Mouse (Mus musculus) brain, embryonic 14.5 days (tissue): ENCODE measurements around the gene Ubxn2a.

ENCODE experiments used
- CTCF ChIP-seq: fragments of 200-500 bp; IDR thresholded peaks from 2 replicates; pipeline ENCODE4 v1.5.1; 2012; ENCODE audit warnings: inconsistent platforms, mild to moderate bottlenecking, moderate library complexity, borderline replicate concordance; ENCODE audit not compliant: insufficient read depth, insufficient read length; ENCODE audit errors: extremely low read depth
- POLR2A ChIP-seq: fragments of 200-500 bp; IDR thresholded peaks from 2 replicates; pipeline ENCODE4 v1.6.1; 2012; ENCODE audit warnings: mild to moderate bottlenecking, inconsistent platforms, borderline replicate concordance; ENCODE audit not compliant: poor library complexity, insufficient read depth, insufficient read length, severe bottlenecking; ENCODE audit errors: extremely low read depth

- no peak for TF ChIP-seq CTCF
- TF ChIP-seq POLR2A, result no peak
Observed at GRCm38 (mm10) chr12:4889251-4889650, 18.3 kb downstream of the Ubxn2a start.
